Mouse (Mus musculus): ENCODE measurements around the gene Aplnr.

- TF ChIP-seq CTCF (IDR thresholded peaks at IDR 0.05; ENCODE audit: extremely low read depth, insufficient read depth, low read length), result no peak
- no peak for TF ChIP-seq POLR2A (IDR thresholded peaks at IDR 0.05; ENCODE audit: extremely low read depth, insufficient read depth, low read length)
Measured at GRCm38 (mm10) chr2:85131226-85131625, 4.8 kb upstream of the Aplnr start.
